Mouse (Mus musculus) mouse trophoblast stem cell (cell line): ENCODE data around the gene Smarcad1.

Source experiments
- in situ Hi-C, 2 experiments: fragments of 300-500 bp; cut with MseI, MboI; formaldehyde crosslinking; loops; 2 replicates in 1 of 2; 3 replicates in 1 of 2; pipeline ENCODE4 v1.15.1; 2025

The Smarcad1 gene

GRCm38 (mm10) chr6:65079139-65079538 lies 36.8 kb downstream of the Smarcad1 start:
- in situ Hi-C loops: no loop called here

- in situ Hi-C loops: no loop called here
Measured at GRCm38 (mm10) chr6:65114902-65115301, 72.5 kb downstream of the Smarcad1 start.

- in situ Hi-C loops: no loop called here
Measured at GRCm38 (mm10) chr6:65117540-65117939, 75.2 kb downstream of the Smarcad1 start.

GRCm38 (mm10) chr6:65126074-65126726 lies 83.8 kb downstream of the Smarcad1 start:
- in situ Hi-C loops: loop anchor here (5.0 to 25.0 kb wide), 3 partner anchors 326 to 1411 kb away; partner anchors contain the start of gene Mad2l1 (in 1 of the 2)

- in situ Hi-C loops: loop anchor here in 1 of 2 experiments (25.0 kb wide), 1 partner anchor 1405 kb away; the partner anchor contains the start of gene Mad2l1
Measured at GRCm38 (mm10) chr6:65132376-65132775, 90.0 kb downstream of the Smarcad1 start.

GRCm38 (mm10) chr6:65137802-65138201 lies 95.4 kb downstream of the Smarcad1 start:
- in situ Hi-C loops: loop anchor here in 1 of 2 experiments (25.0 kb wide), 1 partner anchor 1399 kb away; the partner anchor contains the start of gene Mad2l1

- in situ Hi-C loops: loop anchor here in 1 of 2 experiments (25.0 kb wide), 1 partner anchor 1399 kb away; the partner anchor contains the start of gene Mad2l1
Measured at GRCm38 (mm10) chr6:65138243-65138642, 95.9 kb downstream of the Smarcad1 start.

- in situ Hi-C loops: loop anchor here in 1 of 2 experiments (25.0 kb wide), 1 partner anchor 1397 kb away; the partner anchor contains the start of gene Mad2l1
Measured at GRCm38 (mm10) chr6:65140082-65140749, 97.8 kb downstream of the Smarcad1 start.

GRCm38 (mm10) chr6:65140750-65141243 lies 98.4 kb downstream of the Smarcad1 start:
- in situ Hi-C loops: loop anchor here in 1 of 2 experiments (25.0 kb wide), 1 partner anchor 1397 kb away; the partner anchor contains the start of gene Mad2l1

GRCm38 (mm10) chr6:65142316-65142715 lies 99.9 kb downstream of the Smarcad1 start:
- in situ Hi-C loops: loop anchor here in 1 of 2 experiments (25.0 kb wide), 1 partner anchor 1395 kb away; the partner anchor contains the start of gene Mad2l1

- in situ Hi-C loops: loop anchor here in 1 of 2 experiments (25.0 kb wide), 1 partner anchor 1393 kb away; the partner anchor contains the start of gene Mad2l1
Measured at GRCm38 (mm10) chr6:65144621-65145205, 102.3 kb downstream of the Smarcad1 start, which contains the start of gene Hpgds. Gene Hpgds, minus strand, starts transcription at chr6:65144908.

GRCm38 (mm10) chr6:65146363-65146762 lies 104.0 kb downstream of the Smarcad1 start:
- in situ Hi-C loops: loop anchor here in 1 of 2 experiments (25.0 kb wide), 1 partner anchor 1391 kb away; the partner anchor contains the start of gene Mad2l1

- in situ Hi-C loops: no loop called here
Measured at GRCm38 (mm10) chr6:65150703-65151102, 108.3 kb downstream of the Smarcad1 start.

GRCm38 (mm10) chr6:65153570-65153969 lies 111.2 kb downstream of the Smarcad1 start:
- in situ Hi-C loops: no loop called here

- in situ Hi-C loops: no loop called here
Measured at GRCm38 (mm10) chr6:65157042-65157441, 114.7 kb downstream of the Smarcad1 start.

GRCm38 (mm10) chr6:65159381-65159942 lies 117.1 kb downstream of the Smarcad1 start:
- in situ Hi-C loops: no loop called here

- in situ Hi-C loops: no loop called here
Measured at GRCm38 (mm10) chr6:65164137-65164536, 121.8 kb downstream of the Smarcad1 start.

- in situ Hi-C loops: no loop called here
Measured at GRCm38 (mm10) chr6:65164977-65165376, 122.6 kb downstream of the Smarcad1 start.
